Mouse (Mus musculus) hindbrain, postnatal 0 days (tissue): Measurements from ENCODE around the gene Frmd4b. TPM values are rescaled to one million over a fixed set of nuclear protein-coding genes. Genes with fewer than 3 reads are reported as not detected.
"Not testable (repeated sequence)": the region's sequence is repeated elsewhere in the genome, so short reads cannot be mapped to it uniquely, and the experiment has no call there.

ENCODE experiments used
- ATAC-seq: fragments of 200-750 bp; cut with Nextera tagmentation; 2 replicates; pipeline ENCODE4 v1.8.0; 2017; ENCODE audit warnings: mild to moderate bottlenecking, moderate TSS enrichment, moderate library complexity
- DNase-seq: peaks from one replicate; pipeline ENCODE4 v3.0.0-alpha.2; 2015; ENCODE audit warnings: low spot score
- H3K27ac ChIP-seq: fragments of 300-500 bp; sonication (generic); 2 replicates; pipeline ENCODE4 v1.5.1; 2014; ENCODE audit warnings: mild to moderate bottlenecking
- H3K27me3 ChIP-seq: fragments of 300-500 bp; sonication (generic); 2 replicates; pipeline ENCODE4 v1.6.1; 2014; ENCODE audit warnings: low read length, mixed read lengths; ENCODE audit not compliant: insufficient read depth
- H3K36me3 ChIP-seq: fragments of 300-500 bp; sonication (generic); 2 replicates; pipeline ENCODE4 v1.6.1; 2014; ENCODE audit warnings: low read length, mixed read lengths; ENCODE audit not compliant: insufficient read depth
- H3K4me1 ChIP-seq: fragments of 300-500 bp; sonication (generic); 2 replicates; pipeline ENCODE4 v1.6.1; 2014; ENCODE audit warnings: antibody characterized with exemption, low read length, mixed read lengths; ENCODE audit not compliant: insufficient read depth
- H3K4me2 ChIP-seq: fragments of 300-500 bp; sonication (generic); 2 replicates; pipeline ENCODE4 v1.6.1; 2014; ENCODE audit warnings: low read depth, mild to moderate bottlenecking, low read length, moderate library complexity, mixed read lengths
- H3K4me3 ChIP-seq: fragments of 300-500 bp; sonication (generic); 2 replicates; pipeline ENCODE4 v1.5.1; 2014; ENCODE audit warnings: low read length
- H3K9ac ChIP-seq: fragments of 300-500 bp; sonication (generic); replicated peaks from 2 replicates; pipeline ENCODE4 v1.6.1; 2014; ENCODE audit warnings: mild to moderate bottlenecking, low read length, moderate library complexity, mixed read lengths
- H3K9me3 ChIP-seq: fragments of 300-500 bp; sonication (generic); 2 replicates; pipeline ENCODE4 v1.6.1; 2016; ENCODE audit warnings: low read length, mixed read lengths
- CTCF ChIP-seq: IDR thresholded peaks from 2 replicates; pipeline ENCODE4 v1.5.1; 2016; ENCODE audit warnings: antibody characterized with exemption, control low read depth, low read depth
- whole genome bisulfite sequencing: fragments of 180-500 bp; shearing (Covaris S2); extraction: QIAGEN DNeasy Blood & Tissue Kit; methylation state at CpG from one replicate; pipeline ENCODE4 v1.1.7; 2014; 5-methylcytosine and 5-hydroxymethylcytosine counted together
- polyA plus RNA-seq: library from polyadenylated mRNA; unstranded; fragments of >200 nt; fragmentation: Nextera tagmentation; extraction: Ambion mirVana; gene quantifications from 2 replicates; pipeline ENCODE4 v1.2.1, GENCODE M21; 2015
- total RNA-seq: library from RNA; depleted of rRNA; stranded (reverse); fragments of >200 nt; gene quantifications from 2 replicates; pipeline ENCODE4 v1.2.3, GENCODE M21; 2014

Gene Frmd4b
- total and polyA plus RNA-seq, 2 experiments from 2014 or later = 12.6 to 20.2 TPM

- H3K4me2 ChIP-seq = no peak overlapping the region
- no peaks in the 10 kb centered on the region for H3K27me3 ChIP-seq
- TF ChIP-seq CTCF = no peak
- ATAC-seq (no peak), DNase-seq (no peak)
- H3K27ac ChIP-seq = no peak overlapping the region
- 61% methylated on average over 2 of the region's 2 CpGs for WGBS
- no peak overlapping the region for H3K9ac ChIP-seq
- no peaks in the 10 kb centered on the region for H3K36me3 ChIP-seq
- no peaks in the 10 kb centered on the region for H3K9me3 ChIP-seq
- H3K4me1 ChIP-seq = peaks cover 3% of the 10 kb centered on the region; the same call in 1 of the 2 replicates
- H3K4me3 ChIP-seq = no peak overlapping the region
Observed at GRCm38 (mm10) chr6:97272349-97272748, 345.0 kb downstream of the Frmd4b start.

GRCm38 (mm10) chr6:97269596-97269995 is 347.7 kb downstream of the Frmd4b start:
- Histone ChIP-seq H3K27me3 (no peaks in the 10 kb centered on the region), H3K4me3 (no peak overlapping the region), H3K27ac (no peak overlapping the region), H3K9ac (no peak overlapping the region), H3K36me3 (no peaks in the 10 kb centered on the region), H3K4me1 (no peaks in the 10 kb centered on the region), H3K4me2 (no peak overlapping the region), H3K9me3 (no peaks in the 10 kb centered on the region)
- no peak for TF ChIP-seq CTCF
- DNase-seq (no peak), ATAC-seq (no peak)
- 68% methylated on average over 11 of the region's 11 CpGs for WGBS

GRCm38 (mm10) chr6:97267132-97267531 is 350.2 kb downstream of the Frmd4b start:
- no peak overlapping the region for H3K4me3 ChIP-seq
- H3K36me3 ChIP-seq = no peaks in the 10 kb centered on the region
- H3K9me3 ChIP-seq = no peaks in the 10 kb centered on the region
- WGBS = 93% methylated on average over 2 of the region's 2 CpGs
- no peak overlapping the region for H3K4me2 ChIP-seq
- no peak overlapping the region for H3K9ac ChIP-seq
- H3K27ac ChIP-seq = no peak overlapping the region
- no peak for TF ChIP-seq CTCF
- no peaks in the 10 kb centered on the region for H3K4me1 ChIP-seq
- ATAC-seq = no peak
- H3K27me3 ChIP-seq = no peaks in the 10 kb centered on the region
- no peak for DNase-seq

- no peak overlapping the region for H3K4me3 ChIP-seq
- 82% methylated on average over 4 of the region's 4 CpGs for WGBS
- no peaks in the 10 kb centered on the region for H3K4me1 ChIP-seq
- ATAC-seq (no peak), DNase-seq (no peak)
- no peak overlapping the region for H3K4me2 ChIP-seq
- no peaks in the 10 kb centered on the region for H3K27me3 ChIP-seq
- no peak for TF ChIP-seq CTCF
- no peaks in the 10 kb centered on the region for H3K9me3 ChIP-seq
- H3K27ac ChIP-seq = no peak overlapping the region
- no peaks in the 10 kb centered on the region for H3K36me3 ChIP-seq
- H3K9ac ChIP-seq = no peak overlapping the region
Observed at GRCm38 (mm10) chr6:97266661-97267060, 350.7 kb downstream of the Frmd4b start.

GRCm38 (mm10) chr6:97265705-97266104 is 351.6 kb downstream of the Frmd4b start:
- WGBS = 78% methylated on average over 3 of the region's 3 CpGs
- ATAC-seq (no peak), DNase-seq (no peak)
- no peaks in the 10 kb centered on the region for H3K4me1 ChIP-seq
- no peaks in the 10 kb centered on the region for H3K9me3 ChIP-seq
- no peak overlapping the region for H3K4me3 ChIP-seq
- no peaks in the 10 kb centered on the region for H3K27me3 ChIP-seq
- no peak overlapping the region for H3K9ac ChIP-seq
- no peak overlapping the region for H3K27ac ChIP-seq
- H3K4me2 ChIP-seq = no peak overlapping the region
- TF ChIP-seq CTCF = no peak
- H3K36me3 ChIP-seq = no peaks in the 10 kb centered on the region

- TF ChIP-seq CTCF = no peak
- no peak overlapping the region for H3K27ac ChIP-seq
- no peak overlapping the region for H3K9ac ChIP-seq
- DNase-seq = no peak
- H3K9me3 ChIP-seq = no peaks in the 10 kb centered on the region
- WGBS = 88% methylated on average over 8 of the region's 8 CpGs
- ATAC-seq = no peak
- H3K4me2 ChIP-seq = no peak overlapping the region
- H3K36me3 ChIP-seq = no peaks in the 10 kb centered on the region
- H3K4me1 ChIP-seq = no peaks in the 10 kb centered on the region
- no peak overlapping the region for H3K4me3 ChIP-seq
- no peaks in the 10 kb centered on the region for H3K27me3 ChIP-seq
Observed at GRCm38 (mm10) chr6:97265240-97265639, 352.1 kb downstream of the Frmd4b start.

- DNase-seq, H3K4me3 ChIP-seq, H3K9ac ChIP-seq, H3K4me2 ChIP-seq, H3K27me3 ChIP-seq, ATAC-seq, H3K4me1 ChIP-seq, H3K36me3 ChIP-seq, H3K9me3 ChIP-seq, H3K27ac ChIP-seq: not testable (repeated sequence)
- 0 out of 2 replicates have a peak, but pooled peaks have one; percentile 4 for TF ChIP-seq CTCF
Observed at GRCm38 (mm10) chr6:97263750-97264149, 353.6 kb downstream of the Frmd4b start.
